Mouse (Mus musculus) hindbrain, embryonic 13.5 days (tissue): ENCODE data around the gene Glg1. TPM values are rescaled to one million over a fixed set of nuclear protein-coding genes. Genes with fewer than 3 reads are reported as not detected.
A peak's percentile ranks its signal among the peaks of the same experiment; 100 is the strongest.
"Not testable (repeated sequence)": the region's sequence is repeated elsewhere in the genome, so short reads cannot be mapped to it uniquely, and the experiment has no call there.

Experiments
- ATAC-seq: fragments of 200-750 bp; cut with Nextera tagmentation; 2 replicates; pipeline ENCODE4 v1.8.0; 2017; ENCODE audit warnings: moderate TSS enrichment; ENCODE audit not compliant: low FRiP score
- H3K27ac ChIP-seq: fragments of 300-500 bp; sonication (generic); 2 replicates; pipeline ENCODE4 v1.5.1; 2015; ENCODE audit warnings: inconsistent platforms, mild to moderate bottlenecking, moderate library complexity
- H3K27me3 ChIP-seq: fragments of 300-500 bp; sonication (generic); 2 replicates; pipeline ENCODE4 v1.6.1; 2015; ENCODE audit warnings: mild to moderate bottlenecking, inconsistent platforms
- H3K36me3 ChIP-seq: fragments of 300-500 bp; sonication (generic); 2 replicates; pipeline ENCODE4 v1.6.1; 2015; ENCODE audit warnings: mild to moderate bottlenecking, inconsistent platforms
- H3K4me1 ChIP-seq: fragments of 300-500 bp; sonication (generic); replicated peaks from 2 replicates; pipeline ENCODE4 v1.6.1; 2015; ENCODE audit warnings: inconsistent platforms
- H3K4me2 ChIP-seq: fragments of 300-500 bp; sonication (generic); 2 replicates; pipeline ENCODE4 v1.6.1; 2015; ENCODE audit warnings: inconsistent platforms, mild to moderate bottlenecking, moderate library complexity
- H3K4me3 ChIP-seq: fragments of 300-500 bp; sonication (generic); 2 replicates; pipeline ENCODE4 v1.5.1; 2015; ENCODE audit warnings: mild to moderate bottlenecking, inconsistent platforms
- H3K9ac ChIP-seq: fragments of 300-500 bp; sonication (generic); 2 replicates; pipeline ENCODE4 v1.6.1; 2015; ENCODE audit warnings: mild to moderate bottlenecking, inconsistent platforms
- H3K9me3 ChIP-seq: fragments of 300-500 bp; sonication (generic); 2 replicates; pipeline ENCODE4 v1.6.1; 2016; ENCODE audit warnings: inconsistent platforms
- WGBS: fragments of 180-500 bp; shearing (Covaris S2); methylation state at CpG from one replicate; pipeline ENCODE4 v1.1.7; 2015; 5-methylcytosine and 5-hydroxymethylcytosine counted together
- polyA plus RNA-seq: library from polyadenylated mRNA; unstranded; fragments of >200 nt; fragmentation: Nextera tagmentation; extraction: Ambion mirVana; gene quantifications from 2 replicates; pipeline ENCODE4 v1.2.1, GENCODE M21; 2015

The Glg1 gene
- polyA plus RNA-seq: 66.7 and 68.6 TPM in 2 replicates

- Histone ChIP-seq H3K9me3 (no peaks in the 10 kb centered on the region), H3K4me2 (peak within 1 kb of the TSS; percentile 63), H3K27me3 (no peaks in the 10 kb centered on the region), H3K4me1 (peaks cover 14% of the 10 kb centered on the region), H3K4me3 (peak within 1 kb of the TSS; percentile 91), H3K27ac (peak within 1 kb of the TSS; percentile 99), H3K36me3 (no peaks in the 10 kb centered on the region), H3K9ac (peak within 1 kb of the TSS; percentile 94)
- WGBS: under 1% methylated on average over 73 of the region's 76 CpGs
- peak; percentile 94 for ATAC-seq
Observed at GRCm38 (mm10) chr8:111258631-111259407, at the start of gene Glg1. Glg1 (minus strand) TSS chr8:111259216.

- Histone ChIP-seq H3K4me1 (0 out of 2 replicates have a peak, but pooled peaks cover 4% of the 10 kb centered on the region), H3K36me3 (no peaks in the 10 kb centered on the region), H3K4me2 (no peak overlapping the region), H3K9me3 (no peaks in the 10 kb centered on the region), H3K4me3 (no peak overlapping the region), H3K27me3 (no peaks in the 10 kb centered on the region), H3K9ac (no peak overlapping the region), H3K27ac (no peak overlapping the region)
- WGBS: 30% methylated on average over 5 of the region's 5 CpGs
- no peak for ATAC-seq
Observed at GRCm38 (mm10) chr8:111305031-111305730, 46.2 kb upstream of the Glg1 start.

GRCm38 (mm10) chr8:111304359-111304758 is 45.3 kb upstream of the Glg1 start:
- Histone ChIP-seq H3K36me3 (no peaks in the 10 kb centered on the region), H3K4me3 (no peak overlapping the region), H3K9me3 (no peaks in the 10 kb centered on the region), H3K27me3 (no peaks in the 10 kb centered on the region), H3K27ac (no peak overlapping the region), H3K9ac (no peak overlapping the region), H3K4me1 (peaks cover 6% of the 10 kb centered on the region), H3K4me2 (no peak overlapping the region)
- WGBS: 96% methylated on average over 3 of the region's 3 CpGs
- ATAC-seq: no peak

- peaks cover 13% of the 10 kb centered on the region for H3K4me1 ChIP-seq
- not testable (repeated sequence) for H3K9ac ChIP-seq, H3K27me3 ChIP-seq, ATAC-seq, H3K9me3 ChIP-seq, H3K36me3 ChIP-seq, H3K4me3 ChIP-seq, H3K4me2 ChIP-seq, H3K27ac ChIP-seq
- WGBS: 77% methylated on average over 5 of the region's 5 CpGs
Observed at GRCm38 (mm10) chr8:111303076-111303803, 44.2 kb upstream of the Glg1 start.

GRCm38 (mm10) chr8:111300597-111301546 is 41.9 kb upstream of the Glg1 start:
- Histone ChIP-seq H3K27me3 (no peaks in the 10 kb centered on the region), H3K4me1 (peaks cover 17% of the 10 kb centered on the region), H3K9ac (no peak overlapping the region), H3K4me3 (peak overlapping the region; percentile 19; the same call in 1 of the 2 replicates), H3K27ac (no peak overlapping the region), H3K36me3 (0 out of 2 replicates have a peak, but pooled peaks cover 10% of the 10 kb centered on the region), H3K9me3 (no peaks in the 10 kb centered on the region), H3K4me2 (peak overlapping the region; percentile 39; the same call in 1 of the 2 replicates)
- 67% methylated on average over 11 of the region's 11 CpGs for WGBS
- ATAC-seq: no peak

- peaks cover 17% of the 10 kb centered on the region; the same call in 1 of the 2 replicates for H3K36me3 ChIP-seq
- peak within 1 kb of the TSS; percentile 97 for H3K4me3 ChIP-seq
- no peaks in the 10 kb centered on the region for H3K27me3 ChIP-seq
- H3K27ac ChIP-seq: peak within 1 kb of the TSS; percentile 82
- no peaks in the 10 kb centered on the region for H3K9me3 ChIP-seq
- peak within 1 kb of the TSS; percentile 94 for H3K9ac ChIP-seq
- WGBS: under 1% methylated on average over 67 of the region's 67 CpGs
- peak within 1 kb of the TSS; percentile 75 for H3K4me2 ChIP-seq
- H3K4me1 ChIP-seq: peaks cover 17% of the 10 kb centered on the region
- ATAC-seq: peak; percentile 99
Observed at GRCm38 (mm10) chr8:111299821-111300568, 41.0 kb upstream of the Glg1 start, which contains the start of gene Rfwd3. Rfwd3 (minus strand) TSS chr8:111300222.

- H3K9me3 ChIP-seq: no peaks in the 10 kb centered on the region
- H3K4me3 ChIP-seq: peak overlapping the region; percentile 97
- WGBS: under 1% methylated on average over 28 of the region's 28 CpGs
- peak overlapping the region; percentile 82; the same call in 1 of the 2 replicates for H3K27ac ChIP-seq
- peak overlapping the region; percentile 75 for H3K4me2 ChIP-seq
- peaks cover 17% of the 10 kb centered on the region for H3K4me1 ChIP-seq
- ATAC-seq: no peak
- H3K27me3 ChIP-seq: no peaks in the 10 kb centered on the region
- H3K36me3 ChIP-seq: peaks cover 20% of the 10 kb centered on the region; the same call in 1 of the 2 replicates
- H3K9ac ChIP-seq: peak overlapping the region; percentile 94
Observed at GRCm38 (mm10) chr8:111299363-111299820, 40.4 kb upstream of the Glg1 start.

- WGBS: 82% methylated on average over 1 of the region's 1 CpGs
Observed at GRCm38 (mm10) chr8:111298011-111298410, 39.0 kb upstream of the Glg1 start.

GRCm38 (mm10) chr8:111291733-111292132 is 32.7 kb upstream of the Glg1 start:
- Histone ChIP-seq H3K27ac (no peak overlapping the region), H3K9ac (no peak overlapping the region), H3K4me1 (no peaks in the 10 kb centered on the region), H3K4me2 (no peak overlapping the region), H3K4me3 (no peak overlapping the region), H3K9me3 (no peaks in the 10 kb centered on the region), H3K36me3 (peaks cover 78% of the 10 kb centered on the region), H3K27me3 (no peaks in the 10 kb centered on the region)
- ATAC-seq: no peak
- 96% methylated on average over 7 of the region's 7 CpGs for WGBS

More at GRCm38 (mm10) chr8:111298011-111298410, 39.0 kb upstream of the Glg1 start:
- Histone ChIP-seq H3K4me2 (no peak overlapping the region), H3K9me3 (no peaks in the 10 kb centered on the region), H3K27me3 (no peaks in the 10 kb centered on the region), H3K4me1 (peaks cover 17% of the 10 kb centered on the region), H3K36me3 (peaks cover 34% of the 10 kb centered on the region), H3K9ac (no peak overlapping the region; the same call in 1 of the 2 replicates), H3K4me3 (no peak overlapping the region), H3K27ac (no peak overlapping the region)
- ATAC-seq: no peak

- no peak for ATAC-seq
Observed at GRCm38 (mm10) chr8:111290586-111290985, 31.6 kb upstream of the Glg1 start.

More at GRCm38 (mm10) chr8:111290586-111290985, 31.6 kb upstream of the Glg1 start:
- no peak overlapping the region for H3K4me2 ChIP-seq
- H3K9me3 ChIP-seq: no peaks in the 10 kb centered on the region
- peaks cover 81% of the 10 kb centered on the region for H3K36me3 ChIP-seq
- H3K27ac ChIP-seq: no peak overlapping the region
- H3K27me3 ChIP-seq: no peaks in the 10 kb centered on the region
- H3K4me1 ChIP-seq: no peaks in the 10 kb centered on the region
- no peak overlapping the region for H3K4me3 ChIP-seq
- WGBS: 97% methylated on average over 7 of the region's 7 CpGs
- H3K9ac ChIP-seq: no peak overlapping the region
